Mouse (Mus musculus): ENCODE measurements around the gene Hdac11. TPM values are rescaled to one million over a fixed set of nuclear protein-coding genes. Genes with fewer than 3 reads are reported as not detected.

The Hdac11 gene
- polyA plus RNA-seq, 1 experiment, result 179 TPM

- TF ChIP-seq POLR2A (IDR thresholded peaks at IDR 0.05; ENCODE audit: extremely low read depth, insufficient read depth, low read length), result no peak
- TF ChIP-seq CTCF (IDR thresholded peaks at IDR 0.05; ENCODE audit: extremely low read depth, insufficient read depth, low read length), result no peak
- no peaks in the 10 kb centered on the region for H3K4me1 ChIP-seq (ENCODE audit: control insufficient read depth, insufficient read depth, low read length)
- no peak overlapping the region for H3K27ac ChIP-seq (ENCODE audit: insufficient read depth, low read length)
- H3K4me3 ChIP-seq (ENCODE audit: insufficient read depth, low read length), result no peak overlapping the region
Observed at GRCm38 (mm10) chr6:91128996-91129395, 27.5 kb upstream of the Hdac11 start.

DNA sequence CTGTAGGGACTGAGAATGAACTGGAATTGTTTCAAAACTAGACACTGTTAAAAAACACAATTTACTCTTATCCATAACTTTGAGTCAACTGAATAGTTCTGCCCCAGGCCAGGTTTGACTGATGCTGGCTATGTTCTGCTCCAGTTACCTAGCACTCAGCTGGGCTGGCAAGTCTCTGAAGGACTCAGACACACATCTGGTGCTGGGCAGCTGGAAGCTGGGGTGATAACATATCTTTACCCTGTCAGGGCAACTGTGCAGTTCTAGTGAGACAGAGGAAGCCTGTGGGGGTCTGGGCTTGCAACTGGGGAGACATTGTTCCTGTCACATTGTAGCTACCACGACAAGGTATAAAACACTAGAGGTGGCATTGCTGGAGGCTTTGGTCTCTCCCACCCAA, 25.6 kb upstream of the Hdac11 start:
- TF ChIP-seq CTCF (IDR thresholded peaks at IDR 0.05; ENCODE audit: extremely low read depth, insufficient read depth, low read length), result no peak
- no peak overlapping the region for H3K4me3 ChIP-seq (ENCODE audit: insufficient read depth, low read length)
- no peaks in the 10 kb centered on the region for H3K4me1 ChIP-seq (ENCODE audit: control insufficient read depth, insufficient read depth, low read length)
- H3K27ac ChIP-seq (ENCODE audit: insufficient read depth, low read length), result no peak overlapping the region

DNA sequence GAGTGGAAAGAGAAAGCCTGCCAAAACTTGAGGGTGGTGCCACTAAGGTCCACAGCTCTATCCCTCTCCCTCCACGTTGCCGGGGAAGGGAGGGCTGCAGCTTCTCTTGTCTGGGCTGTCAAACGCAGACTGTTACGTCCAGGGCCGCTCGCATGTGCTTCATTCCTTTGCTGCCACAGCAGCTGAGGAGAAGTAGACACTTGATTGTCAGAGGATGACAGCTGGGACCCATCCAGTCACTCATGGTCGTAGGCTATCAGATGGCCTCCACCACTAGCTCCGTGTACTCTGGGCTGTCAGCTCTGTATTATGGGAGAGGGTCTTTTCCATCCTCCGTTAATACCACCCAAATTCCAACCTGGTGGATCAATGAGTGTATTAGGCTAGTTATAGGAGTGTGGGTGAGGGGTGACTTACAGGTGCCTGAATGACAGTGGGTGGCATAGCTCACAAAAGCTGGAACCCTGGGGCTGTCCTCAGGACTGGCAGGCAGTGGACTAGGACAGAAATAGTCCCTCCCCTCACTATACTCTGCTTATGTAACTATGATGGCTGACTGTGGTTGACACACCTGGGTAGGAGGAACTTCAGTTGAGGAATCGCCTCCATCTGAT, 19.0 kb upstream of the Hdac11 start:
- Histone ChIP-seq H3K4me3 (ENCODE audit: insufficient read depth, low read length) (no peak overlapping the region), H3K4me1 (ENCODE audit: control insufficient read depth, insufficient read depth, low read length) (no peaks in the 10 kb centered on the region), H3K27ac (ENCODE audit: insufficient read depth, low read length) (no peak overlapping the region)
- TF ChIP-seq CTCF (IDR thresholded peaks at IDR 0.05; ENCODE audit: extremely low read depth, insufficient read depth, low read length) (no peak), POLR2A (IDR thresholded peaks at IDR 0.05; ENCODE audit: extremely low read depth, insufficient read depth, low read length) (no peak)

GRCm38 (mm10) chr6:91139846-91140245, 16.6 kb upstream of the Hdac11 start:
- no peak for TF ChIP-seq POLR2A (IDR thresholded peaks at IDR 0.05; ENCODE audit: extremely low read depth, insufficient read depth, low read length)
- peak; percentile 91 for TF ChIP-seq CTCF (IDR thresholded peaks at IDR 0.05; ENCODE audit: extremely low read depth, insufficient read depth, low read length)
- Histone ChIP-seq H3K27ac (ENCODE audit: insufficient read depth, low read length) (no peak overlapping the region), H3K4me3 (ENCODE audit: insufficient read depth, low read length) (no peak overlapping the region), H3K4me1 (ENCODE audit: control insufficient read depth, insufficient read depth, low read length) (no peaks in the 10 kb centered on the region)

DNA sequence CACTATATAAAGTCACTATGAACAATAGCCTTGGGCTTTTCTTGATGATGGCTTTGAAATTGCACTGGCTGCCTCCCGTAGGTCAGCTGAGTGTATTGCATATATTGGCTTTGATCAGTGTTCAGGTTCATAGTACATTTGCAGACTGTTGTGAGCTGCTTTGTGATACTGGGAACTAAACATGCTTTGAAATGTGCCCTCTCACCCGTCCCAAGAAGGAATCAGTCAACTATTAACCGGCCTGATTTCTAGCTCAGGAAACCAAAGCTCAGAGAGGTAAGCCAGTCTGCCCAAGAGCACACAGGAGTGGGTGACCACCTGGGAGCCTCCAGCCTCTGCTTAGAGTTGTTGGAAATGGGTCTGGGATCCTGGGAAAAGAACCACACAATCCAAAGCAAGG, 11.4 kb upstream of the Hdac11 start:
- no peak for TF ChIP-seq CTCF (IDR thresholded peaks at IDR 0.05; ENCODE audit: extremely low read depth, insufficient read depth, low read length)
- no peak for TF ChIP-seq POLR2A (IDR thresholded peaks at IDR 0.05; ENCODE audit: extremely low read depth, insufficient read depth, low read length)
- Histone ChIP-seq H3K27ac (ENCODE audit: insufficient read depth, low read length) (no peak overlapping the region), H3K4me1 (ENCODE audit: control insufficient read depth, insufficient read depth, low read length) (no peaks in the 10 kb centered on the region), H3K4me3 (ENCODE audit: insufficient read depth, low read length) (no peak overlapping the region)

GRCm38 (mm10) chr6:91145572-91145971, 10.9 kb upstream of the Hdac11 start:
- Histone ChIP-seq H3K27ac (ENCODE audit: insufficient read depth, low read length) (no peak overlapping the region), H3K4me1 (ENCODE audit: control insufficient read depth, insufficient read depth, low read length) (no peaks in the 10 kb centered on the region), H3K4me3 (ENCODE audit: insufficient read depth, low read length) (no peak overlapping the region)
- TF ChIP-seq CTCF (IDR thresholded peaks at IDR 0.05; ENCODE audit: extremely low read depth, insufficient read depth, low read length) (no peak), POLR2A (IDR thresholded peaks at IDR 0.05; ENCODE audit: extremely low read depth, insufficient read depth, low read length) (no peak)

- no peak overlapping the region for H3K4me3 ChIP-seq (ENCODE audit: insufficient read depth, low read length)
- no peak for TF ChIP-seq CTCF (IDR thresholded peaks at IDR 0.05; ENCODE audit: extremely low read depth, insufficient read depth, low read length)
- no peak for TF ChIP-seq POLR2A (IDR thresholded peaks at IDR 0.05; ENCODE audit: extremely low read depth, insufficient read depth, low read length)
- no peaks in the 10 kb centered on the region for H3K4me1 ChIP-seq (ENCODE audit: control insufficient read depth, insufficient read depth, low read length)
- H3K27ac ChIP-seq (ENCODE audit: insufficient read depth, low read length), result no peak overlapping the region
Observed at GRCm38 (mm10) chr6:91146443-91147151, 9.9 kb upstream of the Hdac11 start.

DNA sequence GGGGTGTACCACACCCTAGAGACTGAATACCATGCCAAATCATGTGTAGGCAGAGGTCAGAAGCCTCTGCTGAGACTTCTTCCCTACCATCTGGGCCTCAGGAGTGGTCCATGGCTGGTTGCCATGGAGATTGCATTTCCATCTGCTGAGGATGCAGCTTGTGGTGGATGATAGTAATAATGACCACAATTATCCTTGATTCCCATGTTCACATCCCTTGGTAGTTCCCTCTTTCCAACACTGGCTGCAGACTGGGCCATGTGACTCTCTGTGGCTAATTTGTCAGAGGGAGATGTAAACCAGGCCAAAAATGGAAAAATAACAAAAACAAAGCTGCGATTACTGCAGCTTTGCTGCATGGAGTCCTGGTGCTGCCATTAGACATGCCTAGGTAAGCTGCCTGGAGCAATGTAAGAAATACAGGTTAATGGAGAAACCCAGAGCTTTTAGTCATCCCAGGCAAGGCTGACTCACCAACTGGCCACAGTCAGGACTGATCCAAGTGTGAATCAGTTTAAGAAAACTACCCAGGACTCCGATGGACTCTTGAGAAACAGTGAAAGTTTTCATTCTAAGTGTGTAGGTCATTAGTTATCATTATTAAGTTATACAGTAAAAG, 9.2 kb upstream of the Hdac11 start:
- TF ChIP-seq POLR2A (IDR thresholded peaks at IDR 0.05; ENCODE audit: extremely low read depth, insufficient read depth, low read length), result no peak
- no peak for TF ChIP-seq CTCF (IDR thresholded peaks at IDR 0.05; ENCODE audit: extremely low read depth, insufficient read depth, low read length)
- Histone ChIP-seq H3K4me1 (ENCODE audit: control insufficient read depth, insufficient read depth, low read length) (no peaks in the 10 kb centered on the region), H3K4me3 (ENCODE audit: insufficient read depth, low read length) (no peak overlapping the region), H3K27ac (ENCODE audit: insufficient read depth, low read length) (no peak overlapping the region)

GRCm38 (mm10) chr6:91152892-91153548, 3.4 kb upstream of the Hdac11 start:
- Histone ChIP-seq H3K4me3 (ENCODE audit: insufficient read depth, low read length) (no peak overlapping the region), H3K27ac (ENCODE audit: insufficient read depth, low read length) (peak overlapping the region; percentile 22), H3K4me1 (ENCODE audit: control insufficient read depth, insufficient read depth, low read length) (peaks cover 10% of the 10 kb centered on the region)
- no peak for TF ChIP-seq CTCF (IDR thresholded peaks at IDR 0.05; ENCODE audit: extremely low read depth, insufficient read depth, low read length)
- no peak for TF ChIP-seq POLR2A (IDR thresholded peaks at IDR 0.05; ENCODE audit: extremely low read depth, insufficient read depth, low read length)

All from cortical plate, adult 2 months (tissue).